ENCODE assay signal across 31 mouse cellular contexts in genomic region chr16:58649979-58650378, GRCm38 (mm10). TPM values are rescaled to one million over a fixed set of nuclear protein-coding genes. Genes with fewer than 3 reads are reported as not detected.
"Had no signal": no experiment of that assay in that cellular context is flagged by ENCODE, and none has a peak within 500 bp of the region (broad histone marks: within the 10 kb centered on the region; RNA-seq: fewer than 3 reads in every experiment).

No protein-coding gene starts in this region.

- H3K27me3 ChIP-seq: heart, embryonic 13.5 days; heart, embryonic 15.5 days; hindbrain, embryonic 12.5 days; intestine, embryonic 15.5 days; limb, embryonic 12.5 days; liver, embryonic 13.5 days had no signal

- H3K4me3 ChIP-seq: gastrocnemius, adult 2 months; heart, adult 2 months; heart, embryonic 13.5 days; heart, embryonic 15.5 days; hindbrain, embryonic 10.5 days; hindbrain, embryonic 12.5 days; intestine, embryonic 15.5 days; layer of hippocampus, adult 2 months; left cerebral cortex, adult 2 months; limb, embryonic 10.5 days; limb, embryonic 12.5 days; liver, embryonic 13.5 days had no signal

- ATAC-seq: hindbrain, embryonic 16.5 days; inflammation-experienced regulatory T-cells, adult 6 months; intestine, embryonic 15.5 days; intestine, postnatal 0 days had no signal

- H3K9ac ChIP-seq: heart, embryonic 13.5 days; heart, embryonic 15.5 days; hindbrain, embryonic 12.5 days; hindbrain, embryonic 14.5 days; intestine, embryonic 15.5 days; limb, embryonic 12.5 days; liver, embryonic 13.5 days had no signal

- H3K4me1 ChIP-seq: heart, embryonic 13.5 days; heart, embryonic 15.5 days; hindbrain, embryonic 10.5 days; hindbrain, embryonic 12.5 days; intestine, embryonic 15.5 days; limb, embryonic 10.5 days; limb, embryonic 12.5 days had no signal

- DNase-seq: gastrocnemius, adult 2 months; gastrocnemius, postnatal 10 days; gastrocnemius, postnatal 25 days; heart, adult 2 months; heart, postnatal 14 days; heart, postnatal 4 days; kidney, adult 18-20 months; kidney, adult 8-10 months; kidney, postnatal 10 days; kidney, postnatal 25 days; kidney, postnatal 4 days; liver, embryonic 13.5 days had no signal

- H3K9me3 ChIP-seq: heart, embryonic 13.5 days; heart, embryonic 15.5 days; hindbrain, embryonic 10.5 days; hindbrain, embryonic 12.5 days; intestine, embryonic 15.5 days; limb, embryonic 10.5 days; limb, embryonic 12.5 days; liver, embryonic 13.5 days had no signal

- H3K27ac ChIP-seq: gastrocnemius, adult 2 months; heart, adult 2 months; heart, embryonic 13.5 days; heart, embryonic 15.5 days; hindbrain, embryonic 10.5 days; hindbrain, embryonic 12.5 days; hindbrain, embryonic 14.5 days; intestine, embryonic 15.5 days; layer of hippocampus, adult 2 months; left cerebral cortex, adult 2 months; limb, embryonic 10.5 days; limb, embryonic 12.5 days; liver, embryonic 13.5 days had no signal

- H3K36me3 ChIP-seq: heart, embryonic 13.5 days; heart, embryonic 15.5 days; hindbrain, embryonic 10.5 days; hindbrain, embryonic 12.5 days; intestine, embryonic 15.5 days; limb, embryonic 10.5 days; limb, embryonic 12.5 days; liver, embryonic 13.5 days had no signal

- H3K4me2 ChIP-seq: heart, embryonic 11.5 days; heart, embryonic 13.5 days; heart, embryonic 15.5 days; hindbrain, embryonic 12.5 days; hindbrain, embryonic 14.5 days; intestine, embryonic 15.5 days; limb, embryonic 12.5 days; liver, embryonic 13.5 days had no signal

RNA-seq across cellular contexts. Expression of gene E330017A01Rik, which starts 11.4 kb away (rescaled TPM):
- polyA plus RNA-seq: heart, adult 2 months; heart, embryonic 11.5 days; heart, embryonic 13.5 days; heart, embryonic 15.5 days; heart, postnatal 0 days; hindbrain, embryonic 10.5 days; hindbrain, embryonic 12.5 days; hindbrain, embryonic 14.5 days; hindbrain, embryonic 16.5 days; inflammation-experienced regulatory T-cells, adult 6 months; intestine, embryonic 15.5 days; intestine, postnatal 0 days; kidney, embryonic 16.5 days; limb, embryonic 10.5 days; limb, embryonic 12.5 days; limb, embryonic 14.5 days; liver, adult 2 months; liver, embryonic 13.5 days had no signal

RNA-seq across cellular contexts. Expression of gene Gm813, which starts 33.2 kb away (rescaled TPM):
- polyA plus RNA-seq: heart, adult 2 months; heart, embryonic 11.5 days; heart, embryonic 13.5 days; heart, embryonic 15.5 days; heart, postnatal 0 days; hindbrain, embryonic 10.5 days; hindbrain, embryonic 12.5 days; hindbrain, embryonic 14.5 days; hindbrain, embryonic 16.5 days; inflammation-experienced regulatory T-cells, adult 6 months; intestine, embryonic 15.5 days; intestine, postnatal 0 days; kidney, embryonic 14.5 days; kidney, embryonic 16.5 days; limb, embryonic 10.5 days; limb, embryonic 12.5 days; limb, embryonic 14.5 days; liver, adult 2 months; liver, embryonic 13.5 days had no signal
